Mouse (Mus musculus) kidney, adult 2 months (tissue): ENCODE results near the gene Plac1. TPM values are rescaled to one million over a fixed set of nuclear protein-coding genes. Genes with fewer than 3 reads are reported as not detected.

Experiments
- DNase-seq: peaks from one replicate; pipeline ENCODE4 v3.0.0; 2021
- H3K27ac ChIP-seq: fragments of 200-500 bp; 2 replicates; pipeline ENCODE4 v1.5.1; 2012; ENCODE audit warnings: low read depth, low read length, control low read depth, inconsistent platforms; ENCODE audit not compliant: insufficient read depth
- H3K27me3 ChIP-seq: fragments of 200-500 bp; replicated peaks from 2 replicates; pipeline ENCODE4 v1.6.1; 2012; ENCODE audit warnings: mild to moderate bottlenecking, moderate library complexity, low read length, inconsistent platforms; ENCODE audit not compliant: control insufficient read depth, insufficient read depth
- H3K36me3 ChIP-seq: fragments of 200-500 bp; 2 replicates; pipeline ENCODE4 v1.6.1; 2012; ENCODE audit warnings: mild to moderate bottlenecking, moderate library complexity, low read length, inconsistent platforms; ENCODE audit not compliant: control insufficient read depth, insufficient read depth
- H3K4me1 ChIP-seq: fragments of 200-500 bp; 2 replicates; pipeline ENCODE4 v1.6.1; 2011; ENCODE audit warnings: low read length; ENCODE audit not compliant: control insufficient read depth, insufficient read depth
- H3K4me3 ChIP-seq: fragments of 200-500 bp; 2 replicates; pipeline ENCODE4 v1.5.1; 2011; ENCODE audit warnings: mild to moderate bottlenecking, low read depth, low read length, control low read depth; ENCODE audit not compliant: insufficient read depth
- CTCF ChIP-seq: fragments of 200-500 bp; conservative IDR thresholded peaks from 2 replicates; pipeline ENCODE4 v1.5.1; 2011; ENCODE audit warnings: low read depth, mild to moderate bottlenecking, control low read depth, low read length, moderate library complexity, mixed read lengths; ENCODE audit not compliant: insufficient read depth, insufficient read length
- POLR2A ChIP-seq: fragments of 200-500 bp; IDR thresholded peaks from one replicate; pipeline ENCODE4 v1.6.1; 2011; ENCODE audit warnings: low read depth, low read length, control low read depth
- WGBS: fragments of 180-500 bp; shearing (Covaris S2); methylation state at CpG from one replicate; pipeline ENCODE4 v1.1.7; 2018; 5-methylcytosine and 5-hydroxymethylcytosine counted together
- polyA plus RNA-seq: library from polyadenylated mRNA; depleted of rRNA; stranded (reverse); fragments of >200 nt; gene quantifications from 2 replicates; pipeline ENCODE4 v1.2.3, GENCODE M21; 2012

Gene Plac1
- polyA plus RNA-seq, 1 experiment, result not detected

DNA sequence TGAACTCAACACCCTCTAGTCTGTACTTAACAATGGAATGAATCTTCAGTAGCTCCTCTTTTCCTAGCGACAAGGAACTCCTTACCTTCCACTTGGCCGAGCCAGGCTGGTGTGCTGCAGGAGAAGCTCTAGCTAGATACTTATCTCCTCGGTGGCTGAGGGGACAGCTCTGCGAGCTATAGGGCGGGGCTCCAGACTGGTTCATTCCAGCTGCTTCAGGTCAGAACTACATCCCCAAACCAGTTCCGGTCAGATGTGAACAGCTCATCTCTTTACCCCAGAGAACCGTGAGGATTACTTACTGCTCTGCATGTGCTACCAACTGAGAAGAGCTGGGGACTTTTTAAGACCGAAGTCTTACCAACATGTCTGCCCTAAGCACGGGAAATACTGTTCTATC lies 26.3 kb upstream of the Plac1 start:
- no peak for TF ChIP-seq CTCF
- H3K4me1 ChIP-seq, result no peaks in the 10 kb centered on the region
- no peaks in the 10 kb centered on the region for H3K27me3 ChIP-seq
- WGBS, result 64% methylated on average over 9 of the region's 9 CpGs
- H3K27ac ChIP-seq, result no peak overlapping the region
- no peak for DNase-seq
- no peaks in the 10 kb centered on the region for H3K36me3 ChIP-seq
- H3K4me3 ChIP-seq, result no peak overlapping the region

DNA sequence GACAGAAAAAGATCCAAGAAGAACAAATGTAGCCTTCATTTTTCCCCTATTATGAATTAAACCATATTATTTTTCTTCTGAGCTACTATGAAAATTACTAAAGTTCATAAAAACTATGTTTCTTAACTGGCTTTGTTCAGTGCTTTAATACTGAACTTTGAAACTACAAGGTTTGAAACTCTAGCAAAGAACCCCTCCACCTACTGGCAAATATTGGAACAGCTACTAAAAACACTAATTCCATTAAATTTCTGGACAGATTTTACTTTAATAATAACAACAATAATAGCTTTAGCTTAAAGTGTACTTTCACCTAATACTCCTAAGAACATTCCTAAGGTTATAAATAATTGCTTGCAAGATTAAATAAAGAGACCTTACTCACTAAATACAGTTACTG lies 15.3 kb upstream of the Plac1 start:
- TF ChIP-seq POLR2A, result no peak
- no peak for TF ChIP-seq CTCF
- no peak overlapping the region for H3K4me3 ChIP-seq
- DNase-seq, result peak; percentile 1
- H3K27ac ChIP-seq, result no peak overlapping the region
- no peaks in the 10 kb centered on the region for H3K4me1 ChIP-seq
- H3K27me3 ChIP-seq, result no peaks in the 10 kb centered on the region
- no peaks in the 10 kb centered on the region for H3K36me3 ChIP-seq

GRCm38 (mm10) chrX:53237971-53238370 lies 1.9 kb downstream of the Plac1 start:
- Histone ChIP-seq H3K27me3 (no peaks in the 10 kb centered on the region), H3K4me3 (no peak overlapping the region), H3K4me1 (no peaks in the 10 kb centered on the region), H3K36me3 (no peaks in the 10 kb centered on the region), H3K27ac (no peak overlapping the region)
- TF ChIP-seq POLR2A (no peak), CTCF (peak; percentile 22; the same call in 1 of the 2 replicates)
- 14% methylated on average over 2 of the region's 2 CpGs for WGBS
- no peak for DNase-seq

DNA sequence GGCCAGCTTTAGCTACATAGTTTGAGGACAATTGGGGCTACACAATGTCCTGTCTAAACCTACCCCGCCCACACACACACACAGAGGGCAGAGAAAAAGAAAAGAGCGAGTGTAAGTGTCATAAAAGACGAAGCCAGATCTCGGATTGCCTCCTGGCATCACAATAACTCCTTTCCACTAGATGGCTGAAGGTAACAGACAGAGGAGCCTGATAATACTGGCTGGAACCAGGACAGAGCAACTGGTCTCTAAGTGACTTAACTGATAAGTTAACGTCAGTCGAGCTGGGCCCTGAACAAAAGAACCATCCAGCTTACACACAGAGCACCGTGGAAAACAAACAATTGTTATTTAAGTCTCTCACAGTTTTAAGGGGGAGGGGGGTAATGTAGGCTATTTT lies 3.5 kb downstream of the Plac1 start:
- Histone ChIP-seq H3K27ac (no peak overlapping the region), H3K27me3 (no peaks in the 10 kb centered on the region), H3K36me3 (no peaks in the 10 kb centered on the region), H3K4me1 (no peaks in the 10 kb centered on the region), H3K4me3 (no peak overlapping the region)
- no peak for DNase-seq
- 72% methylated on average over 7 of the region's 7 CpGs for WGBS
- TF ChIP-seq POLR2A (no peak), CTCF (no peak)

DNA sequence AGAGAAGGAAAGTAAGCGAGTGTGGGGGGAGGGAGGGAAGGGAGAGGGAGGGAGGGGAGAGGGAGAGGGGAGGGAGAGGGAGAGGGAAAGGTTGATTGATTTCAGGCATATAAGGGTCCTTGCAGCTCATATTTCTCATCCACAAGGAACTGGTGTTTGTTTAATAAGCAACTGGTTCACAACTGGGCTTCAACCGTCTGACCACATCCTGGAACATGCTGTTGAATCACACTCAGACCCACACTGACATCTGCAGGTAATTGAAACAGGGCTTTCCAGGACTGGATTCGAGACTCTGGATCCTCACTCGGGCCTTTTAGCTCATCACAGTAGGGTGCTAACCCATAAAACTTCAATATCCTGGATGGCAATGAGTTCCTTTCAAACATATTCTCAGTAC lies 6.2 kb downstream of the Plac1 start:
- Histone ChIP-seq H3K27me3 (no peaks in the 10 kb centered on the region), H3K27ac (no peak overlapping the region), H3K4me3 (no peak overlapping the region), H3K36me3 (no peaks in the 10 kb centered on the region), H3K4me1 (no peaks in the 10 kb centered on the region)
- TF ChIP-seq POLR2A (no peak), CTCF (peak; percentile 41; the same call in 1 of the 2 replicates)
- DNase-seq, result peak; percentile 18
- 17% methylated on average over 3 of the region's 4 CpGs for WGBS

- H3K27me3 ChIP-seq, result no peaks in the 10 kb centered on the region
- H3K27ac ChIP-seq, result no peak overlapping the region
- DNase-seq, result peak; percentile 11
- H3K4me1 ChIP-seq, result no peaks in the 10 kb centered on the region
- H3K36me3 ChIP-seq, result no peaks in the 10 kb centered on the region
- H3K4me3 ChIP-seq, result no peak overlapping the region
- no peak for TF ChIP-seq POLR2A
- TF ChIP-seq CTCF, result no peak
- WGBS, result 6% methylated on average over 13 of the region's 13 CpGs
These were observed 7.9 kb downstream of the Plac1 start for GRCm38 (mm10) chrX:53231965-53232364.

DNA sequence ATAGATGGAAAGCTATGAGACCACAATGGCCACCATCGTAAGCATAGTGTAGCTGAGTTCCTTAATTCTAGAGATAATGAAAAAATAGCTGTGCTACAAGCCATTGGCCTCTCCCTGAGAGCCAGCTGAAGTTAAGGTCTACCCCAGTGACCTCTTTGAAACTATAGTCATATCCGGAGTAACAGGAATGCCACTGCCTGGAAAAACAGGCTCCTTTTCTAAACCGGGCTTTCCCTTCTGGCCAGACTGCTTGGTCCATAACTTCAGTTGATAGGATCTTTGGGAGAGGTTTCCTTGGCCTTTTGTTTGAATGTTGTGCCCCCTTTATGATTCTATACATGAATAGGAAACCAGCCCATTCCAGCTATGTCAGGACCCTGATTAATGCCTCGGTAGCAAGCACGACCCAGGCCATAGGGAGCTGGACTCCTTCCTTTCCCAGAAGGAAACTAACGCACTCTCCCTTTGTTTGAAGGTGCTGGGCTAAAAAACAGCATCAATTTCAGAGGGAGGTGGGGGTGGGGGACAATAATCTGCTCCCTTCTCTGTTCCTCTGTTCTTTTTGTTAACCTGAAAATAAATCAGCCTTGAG lies 15.5 kb downstream of the Plac1 start:
- Histone ChIP-seq H3K4me1 (no peaks in the 10 kb centered on the region), H3K4me3 (no peak overlapping the region), H3K27ac (no peak overlapping the region), H3K36me3 (no peaks in the 10 kb centered on the region), H3K27me3 (no peaks in the 10 kb centered on the region)
- no peak for DNase-seq
- WGBS, result 49% methylated on average over 6 of the region's 6 CpGs
- TF ChIP-seq POLR2A, result no peak
- no peak for TF ChIP-seq CTCF
